Mouse (Mus musculus): Measurements from ENCODE around the gene Cenpa. TPM values are rescaled to one million over a fixed set of nuclear protein-coding genes. Genes with fewer than 3 reads are reported as not detected.

The Cenpa gene
- polyA plus RNA-seq, 1 experiment: 161 TPM

DNA sequence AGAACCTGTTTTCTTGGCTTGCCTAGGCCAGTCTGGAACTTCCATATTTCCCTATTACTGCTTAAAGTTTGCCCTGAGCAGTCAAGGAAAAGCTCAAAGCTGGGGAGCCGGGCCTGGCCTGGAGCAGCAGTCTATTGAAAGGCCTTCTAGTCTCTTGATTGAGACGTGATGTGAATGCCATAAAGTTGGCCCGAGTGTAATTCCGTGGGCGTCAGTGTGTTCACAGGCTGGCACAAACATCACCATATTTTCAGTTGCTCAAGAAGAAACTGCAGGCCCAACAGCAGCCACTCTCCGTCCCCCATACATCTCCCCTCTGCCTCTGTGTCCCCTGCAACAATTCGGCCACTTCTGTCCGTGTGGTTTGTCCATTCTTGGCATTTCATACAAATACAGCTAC is 55.4 kb downstream of the Cenpa start:
- H3K27me3 ChIP-seq (ENCODE audit: control insufficient read depth, insufficient read depth, low read length): no peaks in the 10 kb centered on the region
- DNase-seq: no peak
- no peak overlapping the region for H3K4me3 ChIP-seq (ENCODE audit: control insufficient read depth, insufficient read depth, low read length)
- TF ChIP-seq POLR2A (IDR thresholded peaks at IDR 0.05; ENCODE audit: control insufficient read depth, extremely low read depth, insufficient read depth, low read length, poor library complexity) (no peak), CTCF (IDR thresholded peaks at IDR 0.05; ENCODE audit: borderline replicate concordance, control insufficient read depth, extremely low read depth, insufficient read depth, low read length, poor library complexity) (no peak)
- H3K36me3 ChIP-seq (ENCODE audit: control insufficient read depth, insufficient read depth, low read length): no peaks in the 10 kb centered on the region
- no peaks in the 10 kb centered on the region for H3K4me1 ChIP-seq (replicated peaks; ENCODE audit: control insufficient read depth, insufficient read depth, low read length)
- 90% methylated on average over 8 of the region's 8 CpGs for WGBS
- H3K27ac ChIP-seq (ENCODE audit: control insufficient read depth, insufficient read depth, low read length): no peak overlapping the region

Other genes starting within 250 kb of the Cenpa start
- 0.92 and 0.94 TPM in 2 replicates for gene Otof, start 204.8 kb upstream of the Cenpa start, polyA plus RNA-seq (2012; rRNA removed)
- gene 1700001C02Rik, start 200.7 kb upstream of the Cenpa start, polyA plus RNA-seq (2012; rRNA removed): 0.51 and 0.60 TPM in 2 replicates
- gene Cib4, start 120.9 kb upstream of the Cenpa start, polyA plus RNA-seq (2012; rRNA removed): not detected in 2 replicates
- gene Kcnk3, start 78.6 kb upstream of the Cenpa start, polyA plus RNA-seq (2012; rRNA removed): 22.7 and 27.7 TPM in 2 replicates
- gene Slc35f6, start 18.8 kb upstream of the Cenpa start, polyA plus RNA-seq (2012; rRNA removed): 71.8 and 88.0 TPM in 2 replicates
- gene Dpysl5, start 44.8 kb downstream of the Cenpa start, polyA plus RNA-seq (2012; rRNA removed): 0.75 and 0.92 TPM in 2 replicates
- 11.5 and 16.6 TPM in 2 replicates for gene Mapre3, start 147.9 kb downstream of the Cenpa start, polyA plus RNA-seq (2012; rRNA removed)
- gene Tmem214, start 201.2 kb downstream of the Cenpa start, polyA plus RNA-seq (2012; rRNA removed): 101 and 106 TPM in 2 replicates
- 40.7 and 53.0 TPM in 2 replicates for gene Agbl5, start 221.9 kb downstream of the Cenpa start, polyA plus RNA-seq (2012; rRNA removed)
- gene Ost4, start 241.0 kb downstream of the Cenpa start, polyA plus RNA-seq (2012; rRNA removed): 192 and 239 TPM in 2 replicates
- 44.6 and 57.5 TPM in 2 replicates for gene Emilin1, start 246.6 kb downstream of the Cenpa start, polyA plus RNA-seq (2012; rRNA removed)

All from thymus, adult 2 months (tissue).